Mouse (Mus musculus): ENCODE results near the gene Sfswap.

- TF ChIP-seq USF1 (IDR thresholded peaks at IDR 0.05; ENCODE audit: low read depth), result no peak
- no peak for TF ChIP-seq CTCF (IDR thresholded peaks at IDR 0.05; ENCODE audit: control insufficient read depth, insufficient read depth, insufficient read length)
- TF ChIP-seq MAX (IDR thresholded peaks at IDR 0.05), result no peak
These were observed 57.6 kb downstream of the Sfswap start for GRCm38 (mm10) chr5:129558591-129558990.
